Mouse (Mus musculus) limb, embryonic 12.5 days (tissue): ENCODE data around the gene Htr3b. TPM values are rescaled to one million over a fixed set of nuclear protein-coding genes. Genes with fewer than 3 reads are reported as not detected.

Experiments used
- polyA plus RNA-seq: library from polyadenylated mRNA; unstranded; fragments of >200 nt; fragmentation: Nextera tagmentation; extraction: Ambion mirVana; gene quantifications from 2 replicates; pipeline ENCODE4 v1.2.1, GENCODE M21; 2016

The Htr3b gene
- polyA plus RNA-seq, 1 experiment from 2014 or later, result not detected

Other genes with a start within 250 kb of the Htr3b start
- 2.5 and 2.9 TPM in 2 replicates for gene Zbtb16, start 128.8 kb downstream of the Htr3b start, polyA plus RNA-seq
- 0.88 and 1.3 TPM in 2 replicates for gene Htr3a, start 53.9 kb downstream of the Htr3b start, polyA plus RNA-seq
- gene Usp28, start 20.4 kb upstream of the Htr3b start, polyA plus RNA-seq, result 45.2 and 47.6 TPM in 2 replicates
- 58.2 and 59.8 TPM in 2 replicates for gene Zw10, start 90.6 kb upstream of the Htr3b start, polyA plus RNA-seq
- not detected in 2 replicates for gene Tmprss5, start 116.3 kb upstream of the Htr3b start, polyA plus RNA-seq